Mouse (Mus musculus) cerebellum, adult 11-12 months (tissue): ENCODE results near the gene Doc2b.

Experiments
- DNase-seq: peaks from one replicate; pipeline ENCODE4 v3.0.0; 2022

Doc2b gene

DNA sequence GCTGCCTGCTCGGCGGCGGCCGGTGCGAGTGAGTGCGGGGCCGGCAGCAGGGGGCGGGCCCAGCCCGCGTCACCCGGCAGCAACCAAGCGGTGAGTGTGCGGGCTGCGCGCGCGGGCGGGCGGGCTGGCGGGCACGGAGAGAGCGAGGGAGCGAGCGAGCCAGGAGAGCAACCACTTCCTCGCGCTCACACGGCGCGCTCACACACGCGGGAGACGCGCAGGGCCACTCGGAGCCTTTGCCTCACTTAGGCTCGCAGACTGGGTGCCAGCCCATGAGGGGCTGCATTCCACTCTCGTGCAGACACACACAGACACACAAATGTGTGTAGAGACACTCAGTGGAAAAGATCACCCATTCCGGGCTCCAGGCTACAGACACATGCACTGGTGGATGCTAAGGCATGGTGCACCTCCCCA is at the start of gene Doc2b:
TSS of gene Doc2b (minus strand) at position 21 of the 417 bp plus-strand sequence.
- peak; percentile 69 for DNase-seq

DNA sequence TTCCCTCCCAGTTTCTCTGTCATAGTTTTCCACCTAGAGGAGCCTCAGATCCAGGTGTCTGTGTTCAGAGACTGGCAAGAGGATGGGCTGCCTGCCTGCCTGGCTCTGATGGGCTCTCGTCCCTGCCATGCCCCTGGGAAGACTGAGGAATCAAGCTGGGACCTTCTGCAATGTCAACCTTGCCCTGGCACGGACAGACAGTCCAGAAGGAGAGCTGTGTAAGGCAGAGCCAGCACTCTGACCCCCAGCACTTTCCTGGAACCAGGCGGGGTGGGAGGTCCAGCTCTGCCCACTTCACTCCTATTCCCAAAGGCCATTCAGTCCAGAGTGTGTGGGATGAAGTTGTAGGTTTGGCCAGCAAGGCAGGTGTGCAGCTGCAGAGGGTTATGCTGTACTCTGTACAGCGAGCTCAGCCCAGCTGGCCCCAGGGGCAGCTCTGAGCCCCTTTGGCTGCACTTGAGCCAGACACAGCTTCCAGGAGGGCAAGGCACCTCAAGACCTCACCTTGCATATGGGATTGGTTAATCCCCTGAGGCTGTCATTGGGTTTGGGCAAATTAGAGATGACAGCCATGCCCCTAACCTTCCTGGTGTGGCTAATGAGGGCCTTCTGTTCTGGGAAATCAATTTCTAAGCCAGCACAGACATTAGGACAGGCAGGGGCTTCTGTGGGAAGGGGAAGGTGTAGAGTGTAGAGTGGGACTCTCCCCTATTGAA is 47.2 kb upstream of the Doc2b start:
- DNase-seq = peak; percentile 85

DNA sequence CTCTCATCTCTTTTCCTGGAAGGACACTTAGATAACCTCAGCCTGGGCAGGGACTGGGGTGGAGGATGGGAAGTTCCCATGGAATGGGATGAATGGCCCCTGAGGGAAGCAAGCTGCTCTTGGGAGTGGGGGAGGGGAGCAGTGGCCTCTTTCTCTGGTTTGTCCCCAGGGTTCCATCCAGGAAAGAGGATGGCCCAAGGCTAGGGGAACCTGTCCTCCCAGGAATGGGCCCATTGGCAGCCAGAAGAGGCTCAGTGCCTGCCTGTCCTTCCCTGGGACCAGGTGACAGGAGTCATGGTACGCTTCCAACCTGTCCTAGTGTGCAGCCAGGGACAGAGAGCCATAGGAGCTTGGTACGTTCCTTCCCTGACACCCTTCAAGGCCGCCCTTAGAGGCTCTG is 45.7 kb upstream of the Doc2b start:
- DNase-seq = peak; percentile 38

DNA sequence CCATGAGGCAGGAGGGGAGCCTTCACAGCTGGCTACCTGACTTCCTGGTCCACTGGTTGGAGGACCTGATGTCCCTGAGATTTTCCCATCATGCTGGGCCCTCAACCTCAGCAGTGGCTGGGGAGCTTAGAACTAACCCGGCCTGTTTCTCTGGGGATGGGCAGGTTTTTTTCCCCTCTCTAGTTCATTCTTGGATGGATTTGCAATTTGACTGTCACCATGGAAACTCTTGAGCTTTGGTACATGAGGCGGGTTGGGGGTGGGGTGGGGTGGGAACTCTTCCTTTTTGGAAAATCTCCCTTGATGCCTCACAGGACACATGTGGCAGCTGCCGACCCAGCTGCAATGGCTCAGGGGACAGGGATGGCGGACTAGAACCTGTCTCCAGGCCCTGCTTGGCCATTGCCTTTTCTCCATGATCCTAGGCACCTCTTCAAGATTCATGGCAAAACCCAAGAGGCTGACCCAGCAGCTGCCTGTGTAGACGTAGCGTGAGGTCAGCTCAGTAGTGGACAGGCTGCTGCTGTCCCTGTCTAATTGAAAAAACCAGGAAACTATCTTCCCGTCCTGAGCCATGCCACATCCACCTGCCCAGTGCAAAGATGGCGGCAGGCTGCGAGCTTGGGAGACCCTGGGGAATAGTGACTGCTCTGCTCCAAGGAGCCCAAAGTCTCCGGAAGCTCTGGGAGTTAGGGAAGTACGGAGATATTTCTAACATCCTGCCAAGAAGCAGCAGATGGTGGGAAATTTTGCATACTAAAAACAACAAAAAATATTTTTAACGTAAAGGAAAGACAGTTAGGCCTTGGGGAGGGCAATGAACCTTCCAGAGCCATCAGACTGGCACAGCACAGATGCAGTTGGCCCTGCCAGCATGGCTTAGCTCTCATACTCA is 43.9 kb upstream of the Doc2b start:
- no peak for DNase-seq

DNA sequence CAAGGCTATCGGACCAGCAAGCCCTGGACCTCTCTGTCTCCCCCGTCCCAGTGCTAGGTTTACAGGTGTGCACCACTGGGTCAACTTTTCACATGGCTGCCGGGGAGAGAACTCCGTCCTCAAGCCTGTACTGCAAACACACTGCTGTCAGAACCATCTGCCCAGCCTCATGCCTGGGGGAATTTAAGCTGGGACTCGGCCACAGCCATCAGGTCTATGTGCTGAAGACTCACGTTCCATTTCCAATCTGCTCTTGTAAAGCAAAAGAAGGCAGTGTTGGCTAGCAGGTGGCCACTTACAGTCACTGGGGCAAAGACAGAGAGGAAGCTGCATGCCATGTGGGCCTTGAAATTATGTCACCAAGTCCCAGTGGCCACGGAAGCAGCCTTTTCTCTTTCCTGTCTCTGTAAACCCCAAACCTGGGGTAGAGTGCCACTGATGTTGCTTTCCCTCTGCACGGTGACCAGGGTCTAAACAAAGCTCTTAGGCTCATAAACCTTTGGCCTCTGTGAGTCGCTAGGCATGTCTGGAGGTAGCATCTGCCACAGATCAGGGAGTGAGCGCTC is 43.1 kb upstream of the Doc2b start:
- no peak for DNase-seq

DNA sequence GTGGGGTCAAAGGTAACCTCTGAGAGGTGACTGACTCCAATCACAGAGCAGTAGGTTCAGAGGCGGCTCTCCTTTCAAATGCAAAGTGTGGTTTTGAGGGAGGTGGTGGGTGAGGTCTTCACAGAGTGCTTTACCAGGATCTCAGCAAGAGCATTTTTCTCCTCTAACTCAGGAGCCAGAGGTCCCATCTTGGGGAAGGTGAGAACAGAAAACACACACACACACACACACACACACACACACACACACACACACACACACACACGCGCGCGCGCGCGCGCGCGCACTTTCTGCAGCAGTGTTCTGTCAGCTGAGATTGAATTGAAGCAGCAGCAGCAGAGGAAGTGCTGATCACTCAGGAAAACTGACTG is 40.4 kb upstream of the Doc2b start:
- DNase-seq = no peak

DNA sequence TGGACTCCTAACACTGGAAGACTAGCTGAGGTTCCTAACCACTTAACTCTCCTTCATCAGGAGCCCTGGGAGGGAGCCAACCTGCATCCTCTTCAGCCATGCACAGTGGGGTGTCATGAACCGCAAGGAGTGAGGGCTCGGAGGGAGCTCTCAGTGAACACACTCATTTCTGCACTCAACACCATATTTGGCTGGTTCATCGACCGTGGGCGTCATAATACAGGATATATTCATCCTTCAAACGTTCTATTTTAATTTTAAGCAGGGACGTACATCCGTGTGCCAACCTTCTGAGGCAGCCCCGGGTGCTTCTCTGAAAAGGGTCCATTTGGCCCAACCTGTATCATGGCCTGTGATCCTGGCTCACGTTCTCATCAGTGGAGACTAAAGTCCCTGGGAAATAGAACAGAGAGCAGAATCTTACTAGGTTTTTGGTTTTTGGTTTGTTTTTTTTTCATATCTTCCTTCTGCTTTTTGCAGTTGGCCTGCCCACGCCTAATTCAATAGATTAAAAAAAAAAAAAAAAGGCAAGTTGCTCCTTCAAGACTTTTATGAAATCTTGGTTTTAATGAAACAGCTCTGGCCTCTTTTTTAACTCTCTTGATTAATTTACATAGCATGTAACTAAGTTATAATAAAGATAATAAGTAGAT is 39.9 kb upstream of the Doc2b start:
- no peak for DNase-seq

DNA sequence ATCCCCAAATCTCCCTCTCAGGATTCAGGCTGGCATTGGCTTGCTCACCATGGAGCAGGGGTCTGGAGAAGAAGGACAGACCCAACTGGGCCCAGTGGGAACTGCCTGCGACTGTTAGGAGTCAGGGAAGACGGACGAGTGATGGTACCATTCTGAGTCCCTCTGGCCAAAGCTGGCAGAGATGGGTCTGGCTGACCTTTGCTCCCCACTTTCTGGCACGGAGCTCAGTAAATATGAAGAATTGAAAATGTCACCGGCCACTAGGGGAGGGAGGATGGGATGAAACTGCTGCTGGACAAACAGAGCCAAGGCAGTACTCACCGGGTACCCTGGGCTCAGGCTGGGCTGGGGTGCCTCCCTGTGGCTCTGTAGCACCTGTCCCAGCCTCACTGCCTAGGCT is 37.2 kb upstream of the Doc2b start:
- no peak for DNase-seq

DNA sequence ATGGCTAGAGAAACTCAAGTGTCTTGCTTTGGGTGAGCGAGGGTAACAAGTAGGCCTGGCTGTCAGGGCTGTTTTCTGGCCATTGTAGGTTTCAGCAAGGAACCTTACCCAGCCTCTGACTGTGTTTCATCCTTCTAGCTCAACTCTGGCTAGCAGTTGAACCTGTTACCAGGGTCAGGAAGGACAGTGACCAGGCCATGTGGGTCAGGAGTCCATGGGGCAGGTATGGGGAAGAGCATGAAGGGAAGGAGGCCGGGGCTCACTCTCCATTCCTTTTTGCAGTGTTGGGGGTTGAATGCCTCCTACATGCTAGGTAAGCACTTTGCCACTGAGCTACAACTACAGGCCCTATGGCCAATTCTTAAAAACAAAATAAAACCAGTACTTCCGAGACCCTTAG is 34.5 kb upstream of the Doc2b start:
- no peak for DNase-seq

DNA sequence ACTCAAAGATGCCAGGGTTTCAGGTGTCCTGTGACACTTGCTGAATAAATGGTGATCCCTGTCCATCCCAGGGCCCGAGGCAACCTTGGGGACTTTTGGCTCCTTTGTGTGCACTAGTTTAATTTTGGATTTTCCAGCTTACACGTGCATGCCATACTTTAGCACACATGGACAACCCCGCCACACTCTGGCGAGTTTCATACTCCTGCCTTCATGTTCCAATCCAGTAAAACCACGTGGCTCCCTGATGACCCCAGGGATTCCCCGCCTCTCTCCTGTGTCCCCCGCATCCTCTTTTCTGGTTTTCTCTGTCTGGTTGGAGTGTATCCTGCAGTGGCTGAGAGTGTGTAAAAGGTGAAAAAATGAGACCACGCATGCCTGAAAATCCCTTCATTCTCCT is 31.6 kb upstream of the Doc2b start:
- DNase-seq = no peak

DNA sequence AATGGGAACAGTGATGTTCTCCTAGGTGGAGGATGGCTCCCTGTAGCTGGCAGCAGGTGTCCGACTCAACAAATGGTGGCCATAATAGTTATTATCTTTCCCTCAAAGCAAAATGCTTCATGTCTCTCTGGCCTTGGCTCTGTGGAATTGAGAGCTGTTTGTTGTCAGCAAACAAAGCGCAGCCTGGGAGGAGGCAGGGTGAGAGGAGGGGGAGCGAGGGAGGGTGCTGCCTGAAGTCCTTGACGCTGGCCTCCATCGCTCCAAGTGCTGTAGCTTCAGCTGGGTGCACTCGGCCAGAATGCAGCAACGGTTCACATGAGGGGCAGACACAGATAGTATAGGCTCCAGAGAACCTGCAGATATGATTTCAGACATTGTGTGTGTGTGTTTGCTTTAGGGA is 27.7 kb upstream of the Doc2b start:
- DNase-seq = no peak

DNA sequence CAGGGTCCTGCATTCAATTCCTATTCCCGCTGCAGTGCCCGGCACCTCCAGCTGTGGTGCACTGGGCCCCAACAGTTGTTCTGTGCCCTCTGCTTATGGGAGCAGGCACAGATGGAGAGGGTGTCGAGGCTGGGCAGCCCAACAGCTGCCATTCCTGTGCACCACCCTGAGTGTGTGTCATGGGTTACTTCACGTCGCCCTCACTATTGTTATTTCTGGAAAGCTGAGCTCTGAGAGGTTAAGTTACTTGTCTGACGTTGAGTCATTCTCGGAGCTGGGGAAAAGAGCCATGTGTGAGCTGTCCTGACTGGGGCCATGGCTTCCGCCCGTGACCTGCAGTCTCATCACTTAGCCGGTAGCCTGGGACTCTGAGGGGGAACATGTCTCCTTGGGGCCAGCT is 17.2 kb upstream of the Doc2b start:
- DNase-seq = no peak

DNA sequence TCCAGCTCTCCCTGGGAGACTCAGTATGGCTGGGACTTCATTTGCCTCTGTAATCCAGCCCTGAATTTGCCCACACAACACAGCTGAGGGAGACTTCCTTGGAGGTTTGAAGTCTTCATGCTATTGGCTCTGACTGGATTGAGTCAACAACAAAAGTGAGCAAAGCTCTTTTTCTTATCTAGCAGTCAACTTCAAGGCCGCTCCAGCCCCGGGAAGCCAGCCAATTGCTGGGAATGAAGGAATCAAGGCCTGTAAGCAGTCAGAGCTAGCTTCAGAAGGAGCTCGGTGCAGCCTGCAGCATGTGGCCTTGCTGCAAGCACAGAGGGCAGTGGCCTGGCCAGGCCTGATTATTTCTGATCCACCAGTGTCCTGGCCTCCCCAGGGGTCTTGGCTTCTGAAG is 16.1 kb upstream of the Doc2b start:
- peak; percentile 31 for DNase-seq

DNA sequence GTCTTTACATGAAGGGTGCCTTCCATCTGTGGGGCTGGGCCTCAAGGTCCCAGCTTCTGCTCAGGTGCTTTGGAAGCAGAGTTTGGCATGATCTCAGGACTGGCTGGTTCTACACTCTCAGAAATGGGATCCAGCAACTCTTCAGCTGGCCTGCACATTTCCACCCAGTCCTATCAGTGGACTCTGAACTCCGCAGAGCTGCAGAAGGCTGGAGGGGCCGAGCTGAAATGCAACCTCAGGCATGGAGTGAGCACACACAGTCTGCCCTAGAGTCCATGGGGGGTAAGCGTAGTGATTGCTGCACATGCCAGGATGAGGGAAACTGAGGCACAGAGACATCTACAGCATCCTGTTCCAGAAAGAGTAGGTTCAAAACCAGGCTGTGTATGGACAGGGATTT is 14.7 kb upstream of the Doc2b start:
- DNase-seq = no peak

DNA sequence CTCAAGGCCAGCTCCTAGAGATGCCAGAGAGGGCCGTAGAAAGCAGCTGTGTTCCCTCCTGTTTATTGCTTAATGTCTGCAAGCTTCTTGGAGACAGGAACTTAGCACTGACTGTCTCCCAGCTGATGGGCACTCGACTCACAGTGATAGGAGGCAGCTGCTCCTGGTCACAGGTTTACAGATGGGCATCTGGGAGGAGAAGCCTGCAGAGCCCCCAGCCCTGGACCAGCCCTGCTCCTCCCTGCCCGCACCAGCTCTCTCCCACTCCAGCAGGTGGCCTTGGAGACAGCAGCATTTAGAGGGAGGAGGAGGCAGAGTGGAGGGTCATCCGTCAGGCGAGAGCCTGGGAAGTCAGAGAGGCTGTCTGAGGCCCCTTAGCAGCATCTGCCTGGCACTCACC is 11.6 kb upstream of the Doc2b start:
- DNase-seq = no peak

DNA sequence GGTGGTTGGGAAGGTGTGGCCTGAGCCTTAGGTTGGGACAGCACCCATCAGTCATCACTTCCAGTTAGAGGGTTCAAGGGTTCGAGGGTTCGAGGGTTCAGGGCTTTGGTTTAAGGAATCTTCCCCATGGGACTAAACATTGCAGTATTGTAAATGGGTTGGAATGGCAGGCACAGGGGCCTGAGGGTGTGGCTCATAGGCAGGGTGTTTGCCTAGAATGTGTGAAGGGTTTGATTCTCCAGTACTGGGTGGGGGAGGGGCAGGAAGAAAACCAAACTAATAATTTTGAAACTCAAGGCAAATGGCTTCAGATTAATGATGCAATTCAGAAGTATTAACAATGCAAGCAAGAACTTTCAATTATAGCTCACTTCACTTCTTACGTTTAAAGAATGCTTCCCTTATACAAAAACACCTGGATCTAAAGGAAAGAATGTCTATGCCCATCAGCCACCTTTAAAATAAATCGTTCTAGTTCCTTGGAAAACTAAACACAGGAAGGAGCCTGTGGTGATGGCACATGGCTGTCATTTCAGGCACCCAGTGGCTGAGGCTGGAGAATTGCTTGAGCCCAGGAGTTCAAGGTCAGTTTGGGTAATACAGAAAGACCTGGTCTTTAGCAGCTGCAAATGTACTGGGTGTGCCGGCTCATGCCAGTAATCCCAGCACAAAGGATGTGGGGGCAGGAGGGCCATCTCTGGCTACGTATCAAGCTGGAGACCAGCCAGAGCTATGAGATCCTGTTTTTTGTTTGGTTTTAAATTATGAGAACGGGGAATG is 6.1 kb upstream of the Doc2b start:
- DNase-seq = no peak

DNA sequence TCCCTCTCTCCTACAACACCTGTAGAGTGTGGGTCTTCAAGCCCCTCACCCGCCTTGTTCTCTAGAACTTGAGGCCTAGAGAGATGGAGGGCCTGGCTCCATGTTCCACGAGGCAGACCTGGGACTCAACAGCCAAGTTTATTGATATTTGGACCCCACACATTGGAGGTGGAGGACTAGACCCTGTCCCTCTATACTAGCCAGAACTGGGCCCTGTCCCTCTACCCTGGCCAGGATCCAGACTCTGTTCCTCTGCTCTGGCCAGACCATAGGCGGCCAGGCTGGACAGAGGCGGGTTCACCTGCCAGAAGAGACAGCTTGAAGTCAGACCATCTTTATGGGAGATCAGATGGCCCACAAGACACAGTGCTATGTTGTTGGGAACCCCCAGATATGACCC is 5.5 kb upstream of the Doc2b start:
- DNase-seq = no peak

DNA sequence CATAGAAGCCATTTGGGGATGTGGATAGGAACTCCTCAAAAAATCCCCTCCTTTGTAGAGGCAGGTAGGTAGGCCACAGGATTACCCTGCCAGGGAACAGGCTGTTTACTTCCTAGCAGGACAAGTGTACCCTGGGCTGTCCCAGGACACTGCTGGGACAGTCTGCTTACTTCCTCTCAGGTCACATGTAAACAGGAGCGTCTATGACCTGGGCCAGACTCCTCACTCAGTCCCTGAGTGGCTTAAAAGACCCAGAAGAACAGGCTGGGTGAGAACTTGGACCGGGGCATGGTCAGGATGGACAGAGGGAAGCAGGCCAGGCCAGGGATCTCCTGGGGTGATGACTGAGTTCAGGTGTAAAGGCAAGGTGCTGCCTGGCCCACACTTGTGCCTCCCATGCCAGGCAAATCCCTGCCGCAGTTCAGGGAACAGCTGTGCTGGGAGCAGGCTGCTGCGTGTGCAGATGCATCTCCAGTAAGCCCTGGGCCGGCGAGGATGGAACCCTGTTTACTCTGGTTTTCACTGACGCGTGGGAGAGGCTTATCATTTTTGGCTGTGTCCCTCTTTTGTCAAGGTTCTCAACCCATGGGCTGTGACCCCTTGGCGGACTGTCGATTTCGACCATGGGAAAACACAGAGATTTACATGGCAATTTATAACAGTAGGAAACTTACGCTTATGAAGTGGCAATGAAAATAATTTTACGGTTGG is 842 bp upstream of the Doc2b start:
- peak; percentile 26 for DNase-seq

DNA sequence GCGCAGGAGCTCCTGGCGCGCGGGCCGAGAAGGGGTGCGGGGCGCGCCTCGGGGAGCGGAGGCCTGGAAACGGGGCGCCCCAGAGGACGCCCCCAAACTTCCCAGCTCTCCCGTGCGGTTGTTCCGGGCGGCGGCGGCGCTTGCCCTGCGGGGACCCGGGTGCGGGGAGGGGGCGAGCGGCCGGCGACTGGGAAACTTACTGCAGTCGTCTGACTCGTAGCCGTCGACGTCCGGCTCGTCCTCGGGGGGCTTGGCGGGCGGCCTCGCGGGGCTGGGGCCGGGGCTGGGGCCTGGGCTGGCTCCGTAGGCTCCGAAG is 570 bp downstream of the Doc2b start:
- DNase-seq = no peak

DNA sequence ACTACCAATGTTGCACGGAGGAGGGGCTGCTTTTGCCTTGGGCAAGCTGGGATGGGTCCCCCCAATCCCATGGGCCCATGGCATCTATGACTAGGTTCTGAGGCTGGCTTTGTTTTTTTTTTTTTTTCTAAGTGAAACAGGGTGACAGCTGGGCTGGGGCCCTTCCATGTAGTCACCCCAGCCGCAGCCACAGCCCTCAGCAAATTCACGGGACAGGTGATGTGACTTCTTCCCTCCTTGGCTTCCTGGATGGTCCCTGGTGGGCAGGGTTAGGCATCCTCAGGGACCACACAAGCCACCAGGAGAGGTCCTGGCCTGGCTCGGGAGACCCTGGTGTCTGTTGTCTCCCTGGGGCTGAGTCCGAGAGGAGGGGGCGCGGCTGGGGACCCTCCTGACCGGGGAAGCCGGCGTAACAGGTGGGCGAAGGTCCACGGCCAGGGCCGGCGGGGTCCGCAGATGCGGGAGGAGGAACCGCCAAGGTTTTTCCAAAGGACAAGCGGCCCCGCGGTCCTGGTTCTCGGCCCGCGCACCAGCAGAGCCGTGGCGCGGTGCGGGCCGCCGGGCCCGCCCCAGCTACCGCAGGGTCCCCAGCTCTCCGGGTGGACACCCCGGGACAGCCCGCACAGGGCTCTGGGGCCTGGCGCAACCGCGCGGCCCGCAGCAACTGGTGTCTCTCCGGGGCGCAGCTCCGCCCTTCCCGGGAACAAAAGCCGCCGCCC is 1.1 kb downstream of the Doc2b start:
- DNase-seq = no peak

DNA sequence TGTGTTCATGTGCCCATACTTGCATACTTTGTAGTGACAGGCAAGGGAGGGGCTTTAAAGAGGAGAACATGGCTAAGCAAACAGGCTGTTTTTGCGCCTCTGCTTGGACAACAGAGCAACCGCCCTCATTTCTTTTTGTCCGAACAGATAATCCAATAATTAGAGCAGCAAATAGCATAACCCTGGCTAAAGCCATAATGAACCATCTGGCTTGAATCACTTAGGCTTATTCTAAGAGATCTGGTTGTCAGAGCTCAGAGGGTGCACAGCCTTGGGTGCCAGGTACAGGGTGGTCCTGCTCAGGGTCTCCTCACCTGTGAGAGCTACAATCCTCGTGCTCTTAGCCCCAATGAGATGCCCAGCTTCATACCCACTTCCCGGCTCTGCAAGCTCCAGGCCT is 2.5 kb downstream of the Doc2b start:
- no peak for DNase-seq

DNA sequence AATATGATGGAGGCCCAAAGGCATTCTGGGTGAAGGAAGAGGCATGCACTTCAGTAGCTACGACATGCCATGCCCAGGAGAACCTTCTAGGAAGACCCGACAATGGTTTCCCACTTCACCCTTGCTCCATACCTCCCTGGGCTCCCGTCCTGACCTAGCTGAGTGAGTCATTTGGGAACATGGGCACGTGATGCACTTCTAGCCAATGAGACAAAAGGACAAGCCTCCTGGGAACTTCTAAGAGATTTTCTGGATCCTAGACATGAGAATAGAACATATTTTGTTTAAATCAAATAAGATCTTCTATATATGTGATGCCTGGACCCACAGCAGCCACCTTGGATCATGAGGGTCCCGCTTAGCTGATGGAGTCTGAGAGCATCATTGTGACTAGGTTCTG is 3.3 kb downstream of the Doc2b start:
- no peak for DNase-seq
